15 mouse cellular contexts compared by ENCODE assay signal in the genomic region with DNA sequence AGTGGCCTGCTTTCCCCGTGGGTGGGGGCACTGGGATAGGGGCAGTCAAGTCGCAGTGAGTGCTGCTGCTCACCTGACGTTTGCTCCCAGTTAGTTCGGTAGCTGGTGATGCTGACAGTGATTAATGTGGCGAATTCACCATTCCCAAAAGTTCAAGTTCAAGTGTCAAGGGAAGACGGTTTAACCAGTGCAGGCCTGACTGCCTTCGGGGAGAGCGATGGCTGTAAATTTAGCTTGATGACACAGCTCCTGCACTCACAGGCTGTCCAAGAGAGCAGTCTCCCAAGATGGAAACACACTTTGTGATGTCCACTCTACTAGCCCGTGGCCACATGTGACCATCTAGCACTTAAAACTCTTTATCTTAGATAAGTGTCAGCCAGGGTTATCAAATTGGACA. TPM values are rescaled to one million over a fixed set of nuclear protein-coding genes. Genes with fewer than 3 reads are reported as not detected.
DNase-seq lines count a peak whose midpoint lies in the region; ATAC-seq lines count a peak whose summit lies in the region.
"Had no signal": no experiment of that assay in that cellular context is flagged by ENCODE, and none has a peak within 500 bp of the region (broad histone marks: within the 10 kb centered on the region; RNA-seq: fewer than 3 reads in every experiment).

No protein-coding gene starts in this region.

- ATAC-seq in heart, embryonic 12.5 days (ENCODE audit: insufficient number of reproducible peaks, low FRiP score): no peak
- no peak for ATAC-seq in kidney, embryonic 14.5 days (ENCODE audit: low FRiP score, low TSS enrichment)
- no peak for ATAC-seq in midbrain, embryonic 13.5 days
- no peak for ATAC-seq in midbrain, embryonic 16.5 days
- no peak for ATAC-seq in neural tube, embryonic 13.5 days (ENCODE audit: low read depth)

- H3K4me2 ChIP-seq in heart, embryonic 12.5 days: peak overlapping the region; percentile 91
- no peak overlapping the region for H3K4me2 ChIP-seq in kidney, embryonic 14.5 days (replicated peaks; ENCODE audit: low read depth, low read length)
- H3K4me2 ChIP-seq in midbrain, embryonic 13.5 days (replicated peaks): no peak overlapping the region; the same call in 1 of the 2 replicates
- no peak overlapping the region; the same call in 1 of the 2 replicates for H3K4me2 ChIP-seq in midbrain, embryonic 16.5 days (ENCODE audit: low read length)
- H3K4me2 ChIP-seq in neural tube, embryonic 13.5 days: peak overlapping the region; percentile 97; the same call in 1 of the 2 replicates

- H3K36me3 ChIP-seq in heart, embryonic 12.5 days: peaks cover 25% of the 10 kb centered on the region
- H3K36me3 ChIP-seq in kidney, embryonic 14.5 days (ENCODE audit: control insufficient read depth, insufficient read depth, low read length): no peaks in the 10 kb centered on the region; the same call in 1 of the 2 replicates
- H3K36me3 ChIP-seq in midbrain, embryonic 13.5 days: no peaks in the 10 kb centered on the region; the same call in 1 of the 2 replicates
- H3K36me3 ChIP-seq in midbrain, embryonic 16.5 days (ENCODE audit: control insufficient read depth, insufficient read depth, low read length): no peaks in the 10 kb centered on the region
- peaks cover 7% of the 10 kb centered on the region; the same call in 1 of the 2 replicates for H3K36me3 ChIP-seq in neural tube, embryonic 13.5 days

- peak overlapping the region; percentile 19; the same call in 1 of the 2 replicates for H3K9ac ChIP-seq in heart, embryonic 12.5 days
- peak overlapping the region; percentile 31; the same call in 1 of the 2 replicates for H3K9ac ChIP-seq in kidney, embryonic 14.5 days (ENCODE audit: low read depth, low read length)
- peak overlapping the region; percentile 39; the same call in 1 of the 2 replicates for H3K9ac ChIP-seq in midbrain, embryonic 13.5 days (replicated peaks)
- H3K9ac ChIP-seq in midbrain, embryonic 16.5 days (ENCODE audit: low read depth, low read length): no peak overlapping the region
- H3K9ac ChIP-seq in neural tube, embryonic 13.5 days: peak overlapping the region; percentile 92; the same call in 1 of the 2 replicates

- DNase-seq in heart, adult 8-10 months (ENCODE audit: low spot score): no peak
- DNase-seq in kidney, adult 8-10 months: no peak
- no peak for DNase-seq in layer of hippocampus, adult 9-10 months (ENCODE audit: low spot score)
- DNase-seq: adrenal gland, postnatal 36 days; cerebellum, adult 18-20 months; embryo, embryonic 11 days; gastrocnemius, postnatal 25 days; lung, postnatal 14 days; right cerebral cortex, adult 18-20 months had no signal

- peak overlapping the region; percentile 83 for H3K27ac ChIP-seq in heart, embryonic 12.5 days (ENCODE audit: poor library complexity, severe bottlenecking)
- no peak overlapping the region for H3K27ac ChIP-seq in kidney, embryonic 14.5 days (ENCODE audit: low read depth, low read length)
- H3K27ac ChIP-seq in midbrain, embryonic 13.5 days: no peak overlapping the region
- no peak overlapping the region for H3K27ac ChIP-seq in midbrain, embryonic 16.5 days (ENCODE audit: low read length)
- no peak overlapping the region for H3K27ac ChIP-seq in neural tube, embryonic 13.5 days (replicated peaks)

- no peaks in the 10 kb centered on the region for H3K27me3 ChIP-seq in heart, embryonic 12.5 days (replicated peaks)
- H3K27me3 ChIP-seq in kidney, embryonic 14.5 days (ENCODE audit: control insufficient read depth, insufficient read depth, low read length): no peaks in the 10 kb centered on the region
- H3K27me3 ChIP-seq in midbrain, embryonic 13.5 days: no peaks in the 10 kb centered on the region
- no peaks in the 10 kb centered on the region for H3K27me3 ChIP-seq in midbrain, embryonic 16.5 days (ENCODE audit: control insufficient read depth, insufficient read depth, low read depth, low read length)
- no peaks in the 10 kb centered on the region for H3K27me3 ChIP-seq in neural tube, embryonic 13.5 days
- H3K27me3 ChIP-seq: CH12.LX had no signal

- WGBS in heart, embryonic 12.5 days: 42% methylated on average over 9 of the region's 9 CpGs
- WGBS in kidney, embryonic 14.5 days: 27% methylated on average over 9 of the region's 9 CpGs
- WGBS in midbrain, embryonic 13.5 days: 84% methylated on average over 9 of the region's 9 CpGs
- 84% methylated on average over 9 of the region's 9 CpGs for WGBS in midbrain, embryonic 16.5 days
- WGBS in neural tube, embryonic 13.5 days: 66% methylated on average over 9 of the region's 9 CpGs

- peaks cover 59% of the 10 kb centered on the region for H3K4me1 ChIP-seq in heart, embryonic 12.5 days (replicated peaks)
- peaks cover 40% of the 10 kb centered on the region for H3K4me1 ChIP-seq in kidney, embryonic 14.5 days (ENCODE audit: control insufficient read depth, insufficient read depth, low read length)
- peaks cover 38% of the 10 kb centered on the region for H3K4me1 ChIP-seq in midbrain, embryonic 13.5 days (replicated peaks)
- H3K4me1 ChIP-seq in midbrain, embryonic 16.5 days (ENCODE audit: control insufficient read depth, insufficient read depth, low read length): peaks cover 37% of the 10 kb centered on the region
- peaks cover 47% of the 10 kb centered on the region for H3K4me1 ChIP-seq in neural tube, embryonic 13.5 days (replicated peaks)

- H3K4me3 ChIP-seq in heart, embryonic 12.5 days: peak overlapping the region; percentile 7; the same call in 1 of the 2 replicates
- no peak overlapping the region for H3K4me3 ChIP-seq in kidney, embryonic 14.5 days (ENCODE audit: low read length)
- H3K4me3 ChIP-seq in midbrain, embryonic 13.5 days (replicated peaks): no peak overlapping the region
- no peak overlapping the region for H3K4me3 ChIP-seq in midbrain, embryonic 16.5 days (ENCODE audit: low read depth, low read length)
- H3K4me3 ChIP-seq in neural tube, embryonic 13.5 days: no peak overlapping the region

- H3K9me3 ChIP-seq in heart, embryonic 12.5 days (replicated peaks): peaks cover 3% of the 10 kb centered on the region; the same call in 1 of the 2 replicates
- H3K9me3 ChIP-seq in kidney, embryonic 14.5 days (ENCODE audit: control insufficient read depth, low read length): no peaks in the 10 kb centered on the region
- H3K9me3 ChIP-seq in midbrain, embryonic 13.5 days: no peaks in the 10 kb centered on the region
- H3K9me3 ChIP-seq in midbrain, embryonic 16.5 days (replicated peaks; ENCODE audit: control insufficient read depth, low read length, poor library complexity, severe bottlenecking): no peaks in the 10 kb centered on the region
- H3K9me3 ChIP-seq in neural tube, embryonic 13.5 days: no peaks in the 10 kb centered on the region

RNA-seq across cellular contexts. Expression of a gene that starts 41.1 kb away (rescaled TPM):
- 142 and 147 TPM in 2 replicates for polyA plus RNA-seq in heart, embryonic 12.5 days (2016; fragmentation: Nextera tagmentation; extraction: Ambion mirVana)
- total RNA-seq in heart, adult 8-10 months (2022): 10 to 100 TPM; 88.9 to 96.8 (median 93.6) TPM
- 114 and 160 TPM in 2 replicates for polyA plus RNA-seq in kidney, embryonic 14.5 days (2014; fragmentation: Nextera tagmentation; extraction: Ambion mirVana)
- polyA plus RNA-seq in midbrain, embryonic 13.5 days (2015; fragmentation: Nextera tagmentation; extraction: Ambion mirVana): 136 and 147 TPM in 2 replicates
- polyA plus RNA-seq in midbrain, embryonic 16.5 days (2015; fragmentation: Nextera tagmentation; extraction: Ambion mirVana): 144 and 147 TPM in 2 replicates
- 140 and 151 TPM in 2 replicates for polyA plus RNA-seq in neural tube, embryonic 13.5 days (2015; fragmentation: Nextera tagmentation; extraction: Ambion mirVana)

Comparison
In these comparisons a context has a peak if more than half of its experiments do, and no peak if none do; other contexts are left out.
1. H3K4me2 ChIP-seq: peak in heart, embryonic 12.5 days (single experiment) and neural tube, embryonic 13.5 days (single experiment); none in kidney, embryonic 14.5 days (single experiment), midbrain, embryonic 13.5 days (single experiment) and midbrain, embryonic 16.5 days (single experiment).